Mouse (Mus musculus): ENCODE results near the gene Lonp1.

Lonp1 gene

DNA sequence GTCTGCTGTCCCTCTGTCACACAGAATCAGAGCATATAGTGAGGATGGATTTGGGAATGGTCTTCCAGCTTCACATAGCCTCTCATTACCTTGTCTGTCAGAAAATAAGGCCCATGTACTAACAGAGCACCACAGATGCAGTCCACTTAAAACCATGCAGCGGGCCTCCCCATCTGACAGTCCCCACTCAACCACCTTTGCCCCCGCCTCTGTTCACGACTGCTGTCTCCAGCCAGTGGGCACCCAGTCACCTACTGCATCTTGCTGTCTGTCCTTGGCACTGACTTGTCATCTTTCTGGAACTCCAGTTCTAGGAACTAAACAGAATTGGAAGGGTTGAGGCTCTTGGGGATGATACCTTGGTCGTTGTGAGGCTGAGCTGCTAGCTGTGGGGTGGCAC, 37.8 kb downstream of the Lonp1 start:
- no peak for DNase-seq (ENCODE audit: low read depth, low spot score)

DNA sequence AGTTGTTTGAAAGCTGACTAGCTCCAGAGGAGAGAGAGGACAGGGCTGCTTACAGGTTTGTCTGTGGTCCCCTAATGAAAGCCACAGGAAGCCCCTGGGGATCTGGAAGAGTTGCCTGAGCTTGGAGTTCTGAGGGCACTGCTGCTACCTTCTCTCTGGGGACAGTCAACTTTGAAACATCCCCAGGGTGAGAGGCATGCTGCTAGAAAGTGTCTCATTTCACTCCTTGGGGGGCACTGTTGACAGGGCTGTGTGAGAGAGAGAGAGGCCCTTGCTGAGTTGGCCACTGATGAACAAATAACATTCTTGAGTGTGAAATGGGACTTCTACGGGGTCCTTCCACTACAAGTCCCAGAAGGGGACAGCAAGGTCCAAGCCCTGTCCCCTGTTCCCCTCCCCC, 38.9 kb downstream of the Lonp1 start:
- no peak for DNase-seq (ENCODE audit: low read depth, low spot score)

DNA sequence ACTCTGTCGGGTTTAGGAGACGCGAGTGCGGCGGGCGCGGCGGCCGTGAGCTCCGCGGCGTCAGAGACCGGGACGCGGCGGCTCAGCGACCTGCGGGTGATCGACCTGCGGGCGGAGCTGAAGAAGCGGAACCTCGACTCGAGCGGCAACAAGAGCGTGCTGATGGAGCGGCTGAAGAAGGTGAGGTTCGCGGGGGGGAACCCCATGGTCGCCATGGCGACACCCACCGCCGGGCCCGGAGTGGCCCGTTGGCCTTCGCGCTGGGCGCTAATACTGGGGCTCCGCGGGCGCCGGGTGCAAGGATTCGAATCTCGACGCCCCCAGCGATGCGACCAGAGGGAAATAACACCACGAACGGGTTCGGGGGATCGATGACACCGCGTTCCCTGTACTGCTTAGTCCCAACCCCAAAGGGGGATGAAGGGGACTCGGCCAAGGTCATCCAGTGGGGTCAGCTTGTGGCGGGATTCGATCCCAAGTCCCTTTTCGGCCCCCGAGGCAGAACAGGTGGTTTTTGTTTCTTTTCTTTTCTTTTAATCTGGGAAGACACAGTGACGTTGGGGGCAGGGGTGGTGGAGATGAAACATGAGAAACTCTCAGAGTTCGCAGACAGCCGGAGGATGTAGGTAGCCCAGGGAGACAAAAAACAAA, 41.4 kb downstream of the Lonp1 start:
- no peak for DNase-seq (ENCODE audit: low read depth, low spot score)

DNA sequence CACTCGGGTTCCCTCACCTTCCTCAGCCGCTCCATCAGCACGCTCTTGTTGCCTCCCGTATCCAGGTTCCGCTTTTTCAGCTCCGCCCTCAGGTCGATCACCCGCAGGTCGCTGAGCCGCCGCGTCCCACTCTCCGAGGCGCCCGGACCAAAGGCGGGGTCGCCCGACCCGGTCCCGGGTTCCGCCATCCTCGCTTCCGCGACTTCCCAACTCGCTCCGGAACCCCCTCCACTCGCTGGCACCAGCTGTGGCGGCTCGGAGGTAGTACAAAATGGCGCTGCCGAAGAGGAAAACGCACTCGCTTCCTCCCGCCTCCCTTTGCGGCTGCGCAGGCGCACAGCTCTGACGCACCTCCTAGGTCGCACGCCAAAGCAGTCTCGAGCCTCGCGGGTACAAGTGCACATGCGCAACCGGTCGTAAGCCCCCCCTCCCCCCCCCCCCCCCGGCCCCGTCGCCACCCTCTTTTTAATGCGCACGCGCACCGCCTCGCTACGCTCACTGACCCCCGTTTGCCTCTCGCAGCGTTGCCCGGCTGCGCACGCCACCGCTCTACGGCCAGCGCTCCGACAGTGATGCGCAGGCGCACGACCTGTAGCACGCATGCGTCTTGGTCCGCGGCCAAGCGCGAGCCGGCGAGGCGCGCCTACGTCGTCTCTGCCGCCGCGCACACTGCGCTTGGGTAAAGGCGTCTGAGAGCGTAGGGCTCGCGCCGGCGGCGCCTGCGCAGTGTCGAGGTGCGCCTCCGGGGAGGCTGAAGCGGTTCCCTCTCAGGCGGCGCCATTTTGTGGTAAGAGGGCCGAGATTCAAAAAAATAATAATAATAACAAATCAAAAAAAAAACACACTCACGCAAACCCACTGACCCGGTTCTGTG, 42.2 kb downstream of the Lonp1 start, which contains the start of the genes Safb2 and Safb:
Gene Safb2, minus strand, starts transcription at position 329 of the 874 bp plus-strand sequence.
Gene Safb, plus strand, starts transcription at position 569 of the 874 bp plus-strand sequence.
- peak; percentile 97 for DNase-seq (ENCODE audit: low read depth, low spot score)

DNA sequence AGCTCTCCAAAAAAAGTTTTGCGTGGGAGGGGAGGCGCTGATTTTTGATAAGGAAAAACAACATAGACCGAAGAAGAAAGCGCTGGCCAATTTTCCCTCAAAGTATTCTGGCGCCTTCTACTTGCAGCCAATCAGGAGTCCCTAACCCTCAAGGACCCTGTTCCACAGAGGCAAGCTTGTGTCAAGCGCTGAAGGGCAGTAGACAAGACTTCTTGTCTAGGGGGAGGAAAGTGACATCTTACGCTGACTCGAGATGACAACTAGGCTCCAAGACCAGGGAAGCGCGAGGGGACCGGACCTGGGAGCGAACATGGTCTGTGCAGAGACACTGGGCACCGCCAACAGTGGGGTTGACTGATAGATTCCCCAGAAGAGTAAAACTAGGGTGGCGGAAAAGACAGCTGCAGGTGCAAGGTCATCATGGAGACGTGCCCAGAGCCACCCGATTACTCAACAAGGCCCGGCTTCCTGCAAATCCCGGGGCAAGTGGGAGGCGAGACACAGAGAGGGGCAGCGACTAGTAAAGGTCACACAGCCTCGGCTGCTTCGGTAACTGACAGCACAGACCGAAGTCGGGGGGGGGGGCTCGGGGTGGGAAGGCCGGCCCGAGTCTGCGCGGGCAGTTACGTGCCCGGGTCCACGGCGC, 43.0 kb downstream of the Lonp1 start:
- no peak for DNase-seq (ENCODE audit: low read depth, low spot score)

DNA sequence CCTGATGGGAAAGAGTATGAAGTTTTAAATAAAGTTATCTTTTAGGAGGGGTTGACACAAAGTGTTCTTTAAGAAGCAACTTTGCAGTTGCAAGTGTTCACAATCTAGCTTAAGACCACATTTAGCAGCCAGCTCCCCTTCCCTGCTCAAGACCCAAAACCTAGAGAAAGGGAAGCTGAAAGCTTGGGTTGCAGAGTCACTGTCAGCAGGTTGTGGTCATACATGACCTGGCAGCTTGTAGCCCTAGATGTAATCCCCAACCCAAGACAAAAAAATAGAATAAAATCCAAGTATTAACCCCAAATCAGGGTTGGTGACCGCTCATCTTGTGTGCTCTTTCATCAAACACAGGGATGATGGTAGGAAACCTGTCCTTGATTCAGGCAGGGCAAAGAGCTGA, 43.6 kb downstream of the Lonp1 start:
- DNase-seq (ENCODE audit: low read depth, low spot score) = no peak

DNA sequence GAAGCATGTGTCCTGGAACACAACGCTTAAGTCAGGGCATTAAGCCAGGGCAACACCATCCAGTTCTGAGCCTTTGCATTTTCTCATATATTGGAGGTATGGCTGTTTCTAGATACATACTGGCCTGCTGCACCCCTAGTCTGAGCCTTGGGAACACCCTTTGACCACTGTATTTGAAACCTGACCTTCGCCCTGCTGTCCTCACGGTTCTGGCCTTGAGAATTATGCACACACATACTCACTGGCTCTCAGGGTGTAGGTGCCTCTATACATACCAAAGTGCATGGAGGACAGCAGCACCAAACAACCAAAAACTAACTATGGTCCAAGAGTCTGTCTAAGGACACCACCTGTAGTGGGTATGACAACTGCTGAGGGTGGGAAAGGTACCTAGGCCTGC, 53.7 kb downstream of the Lonp1 start:
- DNase-seq (ENCODE audit: low read depth, low spot score) = no peak

DNA sequence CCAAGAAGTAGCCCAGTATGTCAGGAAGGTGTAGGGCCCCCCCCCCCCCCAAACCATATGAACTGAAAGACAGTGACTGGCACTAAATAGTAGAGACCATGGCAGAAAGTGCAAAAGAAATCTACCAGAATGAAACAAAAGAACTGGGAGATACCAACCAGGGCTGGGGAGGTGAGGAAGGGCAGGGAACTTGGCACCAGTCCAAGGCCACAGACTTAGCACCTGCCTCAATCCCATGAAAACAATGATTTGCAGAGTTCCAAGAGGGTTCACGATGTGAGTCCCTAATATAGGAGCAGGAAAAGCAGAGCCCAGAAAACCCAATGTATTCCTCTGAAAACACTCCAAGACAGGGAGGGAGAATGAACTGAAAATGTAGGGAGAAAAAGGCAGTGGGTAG, 54.5 kb downstream of the Lonp1 start:
- DNase-seq (ENCODE audit: low read depth, low spot score) = no peak

DNA sequence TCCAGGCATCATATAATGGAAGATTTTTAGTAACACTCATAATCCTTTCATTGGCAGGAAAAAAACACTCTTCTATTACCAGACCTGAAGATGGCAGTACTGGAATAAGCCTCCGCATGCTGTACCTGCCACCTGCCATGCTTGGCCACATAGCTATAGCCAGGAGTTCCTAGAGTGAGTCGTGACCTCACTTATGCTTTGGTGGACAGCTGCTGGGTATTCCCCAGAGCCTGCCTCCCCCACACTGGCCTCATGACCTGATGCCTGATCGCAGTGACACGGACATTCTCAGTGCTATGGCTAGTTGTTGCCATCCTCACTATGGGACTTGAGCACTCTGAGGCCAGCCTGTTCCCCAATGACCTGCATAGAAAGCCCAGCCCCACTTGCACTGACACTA, 56.4 kb downstream of the Lonp1 start:
- DNase-seq (ENCODE audit: low read depth, low spot score) = no peak

DNA sequence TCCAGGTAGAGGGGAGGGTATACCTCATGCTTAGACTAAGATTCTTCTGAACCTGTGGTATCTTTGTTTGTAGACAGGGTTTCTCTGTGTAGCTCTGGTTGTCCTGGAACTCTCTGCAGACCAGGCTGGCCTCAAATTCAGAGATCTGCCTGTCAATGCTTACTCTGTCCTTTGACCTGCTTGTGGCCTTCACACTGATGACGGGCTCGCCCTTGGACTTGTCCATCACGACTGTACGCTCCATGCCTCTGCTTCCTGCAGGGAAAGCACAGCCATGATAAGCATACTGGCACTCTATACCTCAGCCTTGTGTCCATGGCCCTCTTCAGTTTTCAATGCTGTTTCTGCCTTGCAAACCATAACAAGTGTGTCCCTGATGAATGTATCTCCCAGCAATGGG, 59.3 kb downstream of the Lonp1 start:
- DNase-seq (ENCODE audit: low read depth, low spot score) = no peak

DNA sequence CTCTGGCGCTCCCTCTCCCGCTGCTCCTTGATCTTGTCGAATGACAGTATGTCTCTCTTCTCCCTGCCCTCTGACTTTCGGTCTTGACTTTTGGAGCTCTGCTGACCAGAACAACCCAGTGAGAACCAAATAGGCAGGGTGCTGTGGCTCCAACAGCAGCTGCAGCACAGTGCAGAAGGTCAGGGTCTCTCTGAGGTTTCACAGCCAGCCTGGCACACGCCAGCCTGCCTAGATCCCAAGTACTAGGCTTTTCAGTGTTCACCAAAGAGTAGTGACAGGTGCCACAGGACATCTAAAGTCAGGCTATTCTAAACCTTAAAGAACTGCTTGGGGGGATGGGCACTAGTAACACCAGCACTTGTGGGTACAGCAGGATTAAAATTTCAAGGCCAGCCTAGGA, 59.8 kb downstream of the Lonp1 start:
- DNase-seq (ENCODE audit: low read depth, low spot score) = no peak

DNA sequence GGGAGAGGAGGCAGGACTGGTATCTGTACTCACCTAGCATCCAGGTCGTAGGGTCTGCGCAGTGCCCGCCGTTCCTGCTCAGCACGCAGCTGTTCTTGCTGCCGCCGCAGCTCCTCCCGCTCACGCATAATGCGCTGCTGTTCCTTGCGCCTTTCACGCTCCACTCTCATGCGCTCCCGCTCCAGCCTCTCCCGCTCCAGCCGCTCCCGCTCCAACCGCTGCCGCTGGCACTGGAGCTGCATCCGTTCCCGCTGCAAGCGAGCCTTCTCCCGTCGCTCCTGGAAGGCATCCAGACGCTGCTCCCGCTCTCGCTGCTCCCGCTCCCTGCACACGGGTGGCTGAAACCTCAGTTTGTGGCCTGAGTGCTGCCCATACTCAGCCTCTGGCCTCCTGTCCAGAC, 60.4 kb downstream of the Lonp1 start:
- DNase-seq (ENCODE audit: low read depth, low spot score) = no peak
